Mouse (Mus musculus) stomach, embryonic 14.5 days (tissue): ENCODE measurements around the gene Fosl1. TPM values are rescaled to one million over a fixed set of nuclear protein-coding genes. Genes with fewer than 3 reads are reported as not detected.

Experiments used
- ATAC-seq: fragments of 200-750 bp; cut with Nextera tagmentation; 2 replicates; pipeline ENCODE4 v1.8.0; 2017; ENCODE audit warnings: low read depth, moderate TSS enrichment; ENCODE audit not compliant: insufficient number of reproducible peaks, insufficient read depth, low FRiP score
- H3K27ac ChIP-seq: fragments of 300-500 bp; sonication (generic); 2 replicates; pipeline ENCODE4 v1.5.1; 2014; ENCODE audit warnings: mild to moderate bottlenecking, low read length, moderate library complexity, mixed read lengths
- H3K27me3 ChIP-seq: fragments of 300-500 bp; sonication (generic); 2 replicates; pipeline ENCODE4 v1.6.1; 2014; ENCODE audit warnings: low read length, control low read depth, mixed read lengths; ENCODE audit not compliant: control insufficient read depth, insufficient read depth
- H3K36me3 ChIP-seq: fragments of 300-500 bp; sonication (generic); 2 replicates; pipeline ENCODE4 v1.6.1; 2014; ENCODE audit warnings: mild to moderate bottlenecking, control low read depth, low read length, moderate library complexity, mixed read lengths; ENCODE audit not compliant: control insufficient read depth, insufficient read depth
- H3K4me1 ChIP-seq: fragments of 300-500 bp; sonication (generic); 2 replicates; pipeline ENCODE4 v1.6.1; 2014; ENCODE audit warnings: low read length, control low read depth, mixed read lengths; ENCODE audit not compliant: control insufficient read depth, insufficient read depth
- H3K4me2 ChIP-seq: fragments of 300-500 bp; sonication (generic); replicated peaks from 2 replicates; pipeline ENCODE4 v1.6.1; 2014; ENCODE audit warnings: low read depth, low read length, control low read depth
- H3K4me3 ChIP-seq: fragments of 300-500 bp; sonication (generic); 2 replicates; pipeline ENCODE4 v1.5.1; 2014; ENCODE audit warnings: low read depth, low read length, control low read depth
- H3K9ac ChIP-seq: fragments of 300-500 bp; sonication (generic); replicated peaks from 2 replicates; pipeline ENCODE4 v1.6.1; 2014; ENCODE audit warnings: low read depth, mild to moderate bottlenecking, control low read depth, low read length, moderate library complexity, mixed read lengths
- H3K9me3 ChIP-seq: fragments of 300-500 bp; sonication (generic); 2 replicates; pipeline ENCODE4 v1.6.1; 2016; ENCODE audit warnings: low read depth, low read length, control low read depth; ENCODE audit not compliant: control insufficient read depth
- WGBS: fragments of 180-500 bp; shearing (Covaris S2); extraction: QIAGEN DNeasy Blood & Tissue Kit; methylation state at CpG from one replicate; pipeline ENCODE4 v1.1.7; 2014; 5-methylcytosine and 5-hydroxymethylcytosine counted together
- polyA plus RNA-seq: library from polyadenylated mRNA; unstranded; fragments of >200 nt; fragmentation: Nextera tagmentation; extraction: Ambion mirVana; gene quantifications from 2 replicates; pipeline ENCODE4 v1.2.1, GENCODE M21; 2014

Fosl1 gene
- polyA plus RNA-seq, 1 experiment from 2014 or later, result not detected

DNA sequence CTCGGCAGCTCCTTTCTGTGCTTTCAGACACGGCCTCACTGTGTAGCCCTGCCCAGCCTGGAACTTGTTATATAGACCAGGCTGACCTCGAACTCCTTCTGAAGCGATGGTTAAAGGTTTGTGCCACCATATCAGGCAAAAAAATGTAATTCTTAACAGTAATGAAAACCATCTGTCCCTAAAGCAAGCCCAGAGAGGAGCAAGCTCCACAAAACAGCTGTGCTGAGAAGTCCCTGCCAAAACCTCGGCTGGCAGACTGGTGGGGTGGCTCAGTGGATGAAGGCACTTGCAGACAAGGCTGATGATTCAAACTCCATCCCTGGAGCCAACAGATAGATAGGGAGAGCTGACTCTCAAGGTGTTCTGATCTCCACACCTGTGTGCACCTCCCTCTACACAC lies 38.3 kb upstream of the Fosl1 start:
- no peak for ATAC-seq

DNA sequence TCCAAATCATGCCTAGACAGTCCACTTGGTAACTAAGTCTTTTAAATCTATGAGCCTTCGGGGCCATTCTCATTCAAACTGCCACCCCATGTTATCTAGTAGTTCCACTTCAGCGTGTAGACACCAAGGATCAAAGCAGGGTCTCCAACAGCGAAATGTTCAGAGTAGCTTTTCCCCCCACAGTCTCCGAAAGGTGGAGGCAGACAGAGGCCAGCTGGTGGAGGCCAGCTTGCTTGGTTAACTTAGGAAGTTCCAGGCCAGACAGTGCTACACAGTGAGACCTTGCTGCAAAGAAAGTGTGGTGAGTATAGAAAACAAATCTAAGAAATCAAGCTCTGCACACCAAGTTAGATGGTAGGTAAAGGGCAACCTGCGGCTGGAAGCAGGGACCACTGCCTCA lies 36.7 kb upstream of the Fosl1 start:
- H3K27me3 ChIP-seq, result no peaks in the 10 kb centered on the region
- WGBS, result 74% methylated on average over 5 of the region's 5 CpGs
- H3K36me3 ChIP-seq, result 0 out of 2 replicates have a peak, but pooled peaks cover 2% of the 10 kb centered on the region
- peaks cover 7% of the 10 kb centered on the region; the same call in 1 of the 2 replicates for H3K4me1 ChIP-seq
- H3K9me3 ChIP-seq, result no peaks in the 10 kb centered on the region
- no peak overlapping the region for H3K27ac ChIP-seq
- H3K4me3 ChIP-seq, result no peak overlapping the region
- no peak for ATAC-seq
- no peak overlapping the region for H3K9ac ChIP-seq
- no peak overlapping the region for H3K4me2 ChIP-seq

More for the DNA sequence above, 38.3 kb upstream of the Fosl1 start:
- H3K27me3 ChIP-seq, result no peaks in the 10 kb centered on the region
- 0 out of 2 replicates have a peak, but pooled peaks cover 2% of the 10 kb centered on the region for H3K36me3 ChIP-seq
- 60% methylated on average over 5 of the region's 5 CpGs for WGBS
- no peak overlapping the region for H3K27ac ChIP-seq
- H3K9me3 ChIP-seq, result no peaks in the 10 kb centered on the region
- no peak overlapping the region for H3K4me2 ChIP-seq
- no peak overlapping the region for H3K4me3 ChIP-seq
- H3K4me1 ChIP-seq, result peaks cover 8% of the 10 kb centered on the region; the same call in 1 of the 2 replicates
- H3K9ac ChIP-seq, result no peak overlapping the region

DNA sequence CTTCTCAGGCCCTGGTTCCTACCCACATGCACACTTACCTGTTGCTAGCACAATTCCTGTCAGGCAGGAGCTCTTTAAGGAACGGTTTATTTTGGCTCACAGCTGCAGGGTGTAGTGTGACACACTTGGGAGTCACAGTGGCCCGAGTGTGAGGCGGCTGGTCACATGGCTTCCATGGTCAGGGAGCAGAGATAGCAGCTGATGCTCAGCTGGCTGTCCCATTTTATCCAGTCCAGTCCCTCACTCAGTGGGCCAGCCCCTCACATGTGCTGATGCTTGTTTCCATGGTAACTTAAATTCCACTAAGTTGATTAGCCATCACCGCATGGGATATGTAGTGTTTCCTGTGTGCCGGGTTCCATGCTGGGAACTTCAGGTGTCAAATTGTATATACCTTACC lies 35.4 kb upstream of the Fosl1 start:
- Histone ChIP-seq H3K27me3 (no peaks in the 10 kb centered on the region), H3K4me2 (no peak overlapping the region), H3K9me3 (no peaks in the 10 kb centered on the region), H3K27ac (no peak overlapping the region), H3K9ac (no peak overlapping the region), H3K4me3 (no peak overlapping the region), H3K36me3 (0 out of 2 replicates have a peak, but pooled peaks cover 2% of the 10 kb centered on the region), H3K4me1 (peaks cover 3% of the 10 kb centered on the region; the same call in 1 of the 2 replicates)
- 72% methylated on average over 5 of the region's 5 CpGs for WGBS
- no peak for ATAC-seq

DNA sequence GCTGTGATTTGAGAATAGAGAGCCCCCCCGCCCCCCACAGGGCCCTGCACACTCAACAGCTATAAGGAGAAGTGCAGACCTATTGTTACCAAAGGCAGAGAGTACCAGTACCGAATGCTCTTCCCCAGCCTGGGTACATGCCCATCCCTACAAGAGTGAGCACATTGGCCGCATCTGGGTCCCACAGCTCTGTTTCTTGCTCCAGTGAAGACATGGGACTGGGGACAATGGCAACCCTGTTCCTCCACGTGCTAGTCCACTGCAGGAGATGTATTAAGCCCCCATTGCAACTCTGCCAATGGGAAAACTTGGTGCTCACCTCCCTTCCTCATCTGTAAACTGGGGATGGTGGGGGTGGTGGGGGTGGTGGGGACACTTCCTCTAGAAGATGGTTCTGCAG lies 33.5 kb upstream of the Fosl1 start:
- 79% methylated on average over 4 of the region's 4 CpGs for WGBS

DNA sequence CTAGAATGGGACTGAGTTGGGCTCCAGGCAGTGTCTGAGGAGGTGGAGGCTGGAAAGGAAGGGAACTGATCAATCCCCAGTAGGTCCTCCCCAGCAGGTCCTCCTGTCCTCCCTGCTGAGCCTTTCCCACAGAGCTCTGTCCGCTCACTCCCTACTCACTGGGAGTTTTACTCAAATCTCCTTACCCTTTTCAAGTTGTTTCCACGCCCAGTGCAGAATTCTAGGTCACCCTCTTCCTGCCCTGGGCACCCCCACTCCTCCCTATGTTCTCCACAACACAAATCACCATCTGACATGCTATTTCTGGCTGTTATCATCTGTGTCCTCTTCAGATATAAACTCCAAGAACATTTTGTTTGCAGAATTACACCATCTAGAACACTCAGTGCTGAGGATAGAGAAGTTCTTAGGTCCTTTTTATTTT lies 32.8 kb upstream of the Fosl1 start:
- no peak for ATAC-seq
- Histone ChIP-seq H3K27ac (no peak overlapping the region), H3K4me1 (no peaks in the 10 kb centered on the region), H3K9ac (no peak overlapping the region), H3K27me3 (no peaks in the 10 kb centered on the region), H3K4me3 (no peak overlapping the region), H3K36me3 (no peaks in the 10 kb centered on the region; the same call in 1 of the 2 replicates), H3K4me2 (no peak overlapping the region), H3K9me3 (no peaks in the 10 kb centered on the region)
- 65% methylated on average over 2 of the region's 2 CpGs for WGBS

More for the DNA sequence above, 33.5 kb upstream of the Fosl1 start:
- H3K4me3 ChIP-seq, result no peak overlapping the region
- H3K4me1 ChIP-seq, result no peaks in the 10 kb centered on the region
- ATAC-seq, result no peak
- 0 out of 2 replicates have a peak, but pooled peaks cover 2% of the 10 kb centered on the region for H3K36me3 ChIP-seq
- H3K27me3 ChIP-seq, result no peaks in the 10 kb centered on the region
- H3K4me2 ChIP-seq, result no peak overlapping the region
- no peaks in the 10 kb centered on the region for H3K9me3 ChIP-seq
- H3K27ac ChIP-seq, result no peak overlapping the region
- H3K9ac ChIP-seq, result no peak overlapping the region

DNA sequence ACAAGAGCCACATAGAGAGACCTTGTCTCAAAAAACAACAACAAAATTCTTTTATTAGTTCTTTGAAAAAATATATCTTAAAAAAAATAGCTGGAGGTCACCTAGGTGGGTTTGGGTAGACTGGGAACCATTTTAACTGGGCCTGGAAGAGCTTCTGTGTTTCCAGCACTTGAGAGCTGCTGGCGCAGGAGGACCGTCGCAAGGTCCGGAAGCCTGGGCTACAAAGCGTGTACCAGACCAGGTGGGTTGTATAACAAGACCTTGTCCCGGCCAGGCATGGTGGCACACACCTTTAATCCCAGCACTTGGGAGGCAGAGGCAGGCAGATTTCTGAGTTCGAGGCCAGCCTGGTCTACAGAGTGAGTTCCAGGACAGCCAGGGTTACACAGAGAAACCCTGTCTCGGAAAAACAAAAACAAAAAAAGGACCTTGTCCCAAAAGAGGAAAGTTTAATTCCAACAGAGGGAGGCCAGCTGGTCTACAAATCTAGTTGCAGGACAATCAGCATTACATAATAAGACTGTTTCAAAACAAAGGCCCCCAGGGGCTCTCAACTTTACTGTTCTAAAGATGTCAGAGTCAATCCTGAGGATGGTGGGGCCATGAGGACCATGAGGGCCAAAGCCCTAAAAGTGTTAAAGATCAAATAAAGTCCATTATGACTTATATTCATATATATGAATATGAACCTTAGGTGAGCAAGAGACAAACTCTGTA lies 28.4 kb upstream of the Fosl1 start:
- H3K4me1 ChIP-seq, result peaks cover 10% of the 10 kb centered on the region; the same call in 1 of the 2 replicates
- no peak overlapping the region for H3K4me3 ChIP-seq
- H3K9ac ChIP-seq, result no peak overlapping the region
- WGBS, result 90% methylated on average over 8 of the region's 8 CpGs
- H3K9me3 ChIP-seq, result no peaks in the 10 kb centered on the region
- H3K4me2 ChIP-seq, result no peak overlapping the region
- ATAC-seq, result no peak
- H3K36me3 ChIP-seq, result peaks cover 6% of the 10 kb centered on the region; the same call in 1 of the 2 replicates
- H3K27ac ChIP-seq, result no peak overlapping the region
- H3K27me3 ChIP-seq, result no peaks in the 10 kb centered on the region

DNA sequence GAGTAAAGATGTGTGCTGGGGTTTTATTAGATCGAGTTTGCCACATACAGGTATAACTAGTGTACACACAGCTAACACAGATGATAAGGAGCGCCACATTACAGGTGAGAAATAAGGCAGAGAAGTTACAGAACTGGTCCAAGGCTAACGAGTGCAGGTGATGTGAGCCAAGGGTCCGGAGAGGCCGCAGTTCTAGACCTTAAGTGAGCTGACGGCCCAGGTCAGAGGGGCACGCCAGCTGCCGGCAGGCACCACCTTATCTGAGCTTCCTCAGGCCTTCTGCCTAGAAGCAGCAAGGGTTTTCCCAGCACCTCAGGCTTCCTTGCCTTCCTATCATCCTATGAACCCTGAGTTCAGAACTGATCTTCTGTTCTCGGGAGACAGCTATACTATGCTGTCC lies 27.7 kb upstream of the Fosl1 start:
- Histone ChIP-seq H3K9me3 (no peaks in the 10 kb centered on the region), H3K4me1 (peaks cover 10% of the 10 kb centered on the region; the same call in 1 of the 2 replicates), H3K27me3 (no peaks in the 10 kb centered on the region), H3K4me3 (no peak overlapping the region), H3K36me3 (peaks cover 6% of the 10 kb centered on the region; the same call in 1 of the 2 replicates), H3K4me2 (no peak overlapping the region), H3K27ac (no peak overlapping the region), H3K9ac (no peak overlapping the region)
- no peak for ATAC-seq
- WGBS, result 87% methylated on average over 9 of the region's 9 CpGs

DNA sequence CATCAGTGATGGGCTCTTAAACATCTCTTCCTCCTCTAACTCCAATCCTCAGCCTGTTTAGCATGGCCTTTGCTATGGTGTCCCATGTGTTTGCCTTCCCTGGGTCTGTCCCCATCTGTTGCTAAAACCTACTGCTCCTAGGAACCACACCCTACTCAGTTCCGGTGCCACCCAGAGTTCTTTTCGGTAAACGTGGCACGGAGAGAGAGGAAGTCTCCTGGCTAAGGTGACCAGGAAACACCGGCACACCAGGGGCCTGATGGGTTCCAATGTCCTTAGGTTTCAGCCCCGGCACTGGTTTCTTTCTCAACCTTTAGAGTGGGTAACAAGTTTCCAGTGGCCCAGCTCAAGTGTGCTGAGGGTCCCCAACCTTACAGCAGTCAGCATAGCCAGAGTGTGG lies 26.8 kb upstream of the Fosl1 start:
- Histone ChIP-seq H3K27ac (no peak overlapping the region), H3K27me3 (no peaks in the 10 kb centered on the region), H3K9me3 (no peaks in the 10 kb centered on the region), H3K4me2 (no peak overlapping the region), H3K9ac (no peak overlapping the region), H3K4me1 (peaks cover 10% of the 10 kb centered on the region; the same call in 1 of the 2 replicates), H3K4me3 (no peak overlapping the region), H3K36me3 (peaks cover 6% of the 10 kb centered on the region; the same call in 1 of the 2 replicates)
- ATAC-seq, result no peak
- 93% methylated on average over 6 of the region's 6 CpGs for WGBS
